Mouse (Mus musculus) lung, postnatal 0 days (tissue): ENCODE data around the gene Cap2. TPM values are rescaled to one million over a fixed set of nuclear protein-coding genes. Genes with fewer than 3 reads are reported as not detected.
A peak's percentile ranks its signal among the peaks of the same experiment; 100 is the strongest.

ENCODE experiments used
- ATAC-seq: fragments of 200-750 bp; cut with Nextera tagmentation; 2 replicates; pipeline ENCODE4 v1.8.0; 2017; ENCODE audit warnings: moderate library complexity
- DNase-seq: peaks from one replicate; pipeline ENCODE4 v3.0.0-alpha.2; 2016; ENCODE audit warnings: low spot score
- H3K27ac ChIP-seq: fragments of 300-500 bp; sonication (generic); 2 replicates; pipeline ENCODE4 v1.5.1; 2014; ENCODE audit warnings: antibody characterized with exemption, mild to moderate bottlenecking, low read length, mixed read lengths
- H3K27me3 ChIP-seq: fragments of 300-500 bp; sonication (generic); replicated peaks from 2 replicates; pipeline ENCODE4 v1.6.1; 2014; ENCODE audit warnings: low read length, mixed read lengths; ENCODE audit not compliant: insufficient read depth
- H3K36me3 ChIP-seq: fragments of 300-500 bp; sonication (generic); 2 replicates; pipeline ENCODE4 v1.6.1; 2014; ENCODE audit warnings: low read length, mixed read lengths; ENCODE audit not compliant: insufficient read depth
- H3K4me1 ChIP-seq: fragments of 300-500 bp; sonication (generic); 2 replicates; pipeline ENCODE4 v1.6.1; 2014; ENCODE audit warnings: antibody characterized with exemption, low read depth, low read length, mixed read lengths; ENCODE audit not compliant: insufficient read depth
- H3K4me2 ChIP-seq: fragments of 300-500 bp; sonication (generic); replicated peaks from 2 replicates; pipeline ENCODE4 v1.6.1; 2014; ENCODE audit warnings: low read depth, mild to moderate bottlenecking, low read length, moderate library complexity, mixed read lengths
- H3K4me3 ChIP-seq: fragments of 300-500 bp; sonication (generic); 2 replicates; pipeline ENCODE4 v1.5.1; 2014; ENCODE audit warnings: low read depth, low read length
- H3K9ac ChIP-seq: fragments of 300-500 bp; sonication (generic); replicated peaks from 2 replicates; pipeline ENCODE4 v1.6.1; 2014; ENCODE audit warnings: low read depth, mild to moderate bottlenecking
- H3K9me3 ChIP-seq: fragments of 300-500 bp; sonication (generic); 2 replicates; pipeline ENCODE4 v1.6.1; 2016; ENCODE audit warnings: low read length, mixed read lengths
- CTCF ChIP-seq: IDR thresholded peaks from 2 replicates; pipeline ENCODE4 v1.5.1; 2016; ENCODE audit warnings: antibody characterized with exemption, mild to moderate bottlenecking
- EP300 ChIP-seq: IDR thresholded peaks from 2 replicates; pipeline ENCODE4 v1.6.1; 2016; ENCODE audit warnings: antibody characterized with exemption, mild to moderate bottlenecking, control low read depth
- WGBS: fragments of 180-500 bp; shearing (Covaris S2); extraction: QIAGEN DNeasy Blood & Tissue Kit; methylation state at CpG from one replicate; pipeline ENCODE4 v1.1.7; 2014; 5-methylcytosine and 5-hydroxymethylcytosine counted together
- polyA plus RNA-seq: library from polyadenylated mRNA; unstranded; fragments of >200 nt; fragmentation: Nextera tagmentation; extraction: Ambion mirVana; gene quantifications from 2 replicates; pipeline ENCODE4 v1.2.1, GENCODE M21; 2015

The Cap2 gene
- polyA plus RNA-seq, 1 experiment from 2014 or later: 5.8 TPM

- H3K27ac ChIP-seq: no peak overlapping the region
- no peak overlapping the region for H3K9ac ChIP-seq
- no peak for TF ChIP-seq EP300
- TF ChIP-seq CTCF: no peak
- H3K27me3 ChIP-seq: no peaks in the 10 kb centered on the region
- no peak for DNase-seq
- no peak for ATAC-seq
- no peak overlapping the region for H3K4me2 ChIP-seq
- H3K36me3 ChIP-seq: no peaks in the 10 kb centered on the region
- H3K4me1 ChIP-seq: no peaks in the 10 kb centered on the region
- 76% methylated on average over 7 of the region's 7 CpGs for WGBS
- H3K9me3 ChIP-seq: no peaks in the 10 kb centered on the region
- no peak overlapping the region for H3K4me3 ChIP-seq
Measured at GRCm38 (mm10) chr13:46584860-46585259, 83.2 kb downstream of the Cap2 start.

DNA sequence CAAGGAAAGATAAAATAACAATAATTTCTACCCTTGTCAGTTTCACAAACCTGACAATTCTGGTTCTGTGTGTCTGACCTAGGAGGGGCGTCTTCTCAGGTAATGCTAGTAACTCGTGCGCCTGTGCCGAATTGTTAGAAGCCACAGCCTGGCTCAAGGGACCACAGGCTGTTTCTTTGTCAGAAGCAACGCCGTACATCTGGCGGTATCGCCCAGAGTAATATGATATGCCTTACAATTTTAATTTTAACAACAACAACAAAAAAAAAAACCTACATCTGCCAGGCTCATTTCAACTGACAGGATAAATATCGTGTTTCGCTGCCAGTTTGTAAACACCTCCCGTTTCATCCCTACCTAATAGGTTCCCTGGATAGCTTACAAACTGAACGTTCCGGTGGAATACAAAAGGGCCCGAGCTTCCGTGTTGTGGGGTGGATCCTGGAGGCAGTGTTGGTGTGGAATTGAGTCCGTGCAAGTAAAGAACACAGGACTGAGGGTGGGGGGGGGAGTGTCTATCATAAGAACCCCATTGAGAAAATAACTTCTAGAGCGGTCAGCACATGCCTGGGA, 86.2 kb downstream of the Cap2 start:
- Histone ChIP-seq H3K4me2 (no peak overlapping the region), H3K4me1 (no peaks in the 10 kb centered on the region), H3K9ac (no peak overlapping the region), H3K27me3 (no peaks in the 10 kb centered on the region), H3K27ac (no peak overlapping the region), H3K4me3 (no peak overlapping the region), H3K9me3 (no peaks in the 10 kb centered on the region), H3K36me3 (no peaks in the 10 kb centered on the region)
- ATAC-seq (no peak), DNase-seq (no peak)
- no peak for TF ChIP-seq EP300
- no peak for TF ChIP-seq CTCF
- WGBS: 84% methylated on average over 17 of the region's 17 CpGs

DNA sequence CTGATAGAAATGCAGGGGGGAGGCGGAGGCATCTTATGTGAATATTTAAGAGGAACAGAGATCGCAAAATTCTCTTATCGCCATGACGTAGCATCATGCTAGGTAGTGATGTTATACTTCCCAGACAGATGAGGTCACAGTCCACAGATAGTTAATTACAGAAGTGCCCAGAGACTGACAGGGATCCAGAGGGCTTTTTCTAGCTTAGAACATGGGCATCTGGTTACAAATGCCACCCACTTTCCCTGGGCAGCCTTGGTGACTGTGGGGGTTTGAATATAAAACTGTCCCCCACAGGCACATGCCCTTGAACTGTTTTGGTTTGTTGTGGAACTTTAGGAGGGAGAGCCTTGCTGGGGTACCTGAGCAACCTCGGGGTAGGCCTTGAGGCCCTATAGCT, 87.0 kb downstream of the Cap2 start:
- ATAC-seq: no peak
- 89% methylated on average over 5 of the region's 5 CpGs for WGBS

DNA sequence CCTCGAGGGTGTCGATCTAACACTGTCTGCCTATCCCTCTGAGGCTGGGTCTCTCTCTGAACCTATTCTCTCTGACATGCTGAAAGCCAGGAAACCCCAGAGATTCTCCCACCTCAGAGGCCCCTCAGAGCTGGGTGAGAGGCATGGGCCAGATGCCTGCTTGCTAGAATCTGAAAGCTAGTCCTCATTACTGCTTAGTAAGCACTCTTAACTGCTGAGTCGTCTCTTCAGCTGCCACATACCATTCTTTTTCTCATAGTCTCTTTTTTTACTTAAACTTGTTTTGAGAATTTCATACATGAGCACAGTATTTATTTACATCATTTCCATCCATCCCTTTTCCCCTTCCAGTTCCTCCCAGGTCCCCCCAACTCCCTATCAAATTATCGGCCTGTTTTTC, 89.2 kb downstream of the Cap2 start:
- Histone ChIP-seq H3K9me3 (no peaks in the 10 kb centered on the region), H3K4me3 (no peak overlapping the region), H3K9ac (no peak overlapping the region), H3K27me3 (no peaks in the 10 kb centered on the region), H3K4me1 (no peaks in the 10 kb centered on the region), H3K27ac (no peak overlapping the region), H3K36me3 (no peaks in the 10 kb centered on the region), H3K4me2 (no peak overlapping the region)
- ATAC-seq (no peak), DNase-seq (no peak)
- WGBS: 74% methylated on average over 4 of the region's 4 CpGs
- TF ChIP-seq EP300 (no peak), CTCF (no peak)

More for the DNA sequence above, 87.0 kb downstream of the Cap2 start:
- Histone ChIP-seq H3K9me3 (no peaks in the 10 kb centered on the region), H3K4me2 (no peak overlapping the region), H3K27me3 (no peaks in the 10 kb centered on the region), H3K4me1 (no peaks in the 10 kb centered on the region), H3K4me3 (no peak overlapping the region), H3K9ac (no peak overlapping the region), H3K27ac (no peak overlapping the region), H3K36me3 (no peaks in the 10 kb centered on the region)
- TF ChIP-seq EP300 (no peak), CTCF (no peak)
- no peak for DNase-seq

GRCm38 (mm10) chr13:46600694-46601093, 99.0 kb downstream of the Cap2 start:
- no peak for DNase-seq
- no peak for ATAC-seq
- H3K4me1 ChIP-seq: no peaks in the 10 kb centered on the region
- H3K27ac ChIP-seq: no peak overlapping the region
- H3K4me3 ChIP-seq: no peak overlapping the region
- TF ChIP-seq EP300: no peak
- TF ChIP-seq CTCF: no peak
- H3K36me3 ChIP-seq: no peaks in the 10 kb centered on the region
- H3K4me2 ChIP-seq: no peak overlapping the region
- H3K9ac ChIP-seq: no peak overlapping the region
- no peaks in the 10 kb centered on the region for H3K27me3 ChIP-seq
- WGBS: 77% methylated on average over 5 of the region's 5 CpGs
- no peaks in the 10 kb centered on the region for H3K9me3 ChIP-seq

- H3K4me3 ChIP-seq: no peak overlapping the region
- no peak for TF ChIP-seq EP300
- TF ChIP-seq CTCF: no peak
- ATAC-seq (no peak), DNase-seq (no peak)
- WGBS: 85% methylated on average over 2 of the region's 2 CpGs
- no peaks in the 10 kb centered on the region for H3K4me1 ChIP-seq
- no peak overlapping the region for H3K27ac ChIP-seq
- H3K9ac ChIP-seq: no peak overlapping the region
- no peaks in the 10 kb centered on the region for H3K36me3 ChIP-seq
- no peaks in the 10 kb centered on the region for H3K9me3 ChIP-seq
- H3K27me3 ChIP-seq: no peaks in the 10 kb centered on the region
- no peak overlapping the region for H3K4me2 ChIP-seq
Measured at GRCm38 (mm10) chr13:46601386-46601785, 99.7 kb downstream of the Cap2 start.

DNA sequence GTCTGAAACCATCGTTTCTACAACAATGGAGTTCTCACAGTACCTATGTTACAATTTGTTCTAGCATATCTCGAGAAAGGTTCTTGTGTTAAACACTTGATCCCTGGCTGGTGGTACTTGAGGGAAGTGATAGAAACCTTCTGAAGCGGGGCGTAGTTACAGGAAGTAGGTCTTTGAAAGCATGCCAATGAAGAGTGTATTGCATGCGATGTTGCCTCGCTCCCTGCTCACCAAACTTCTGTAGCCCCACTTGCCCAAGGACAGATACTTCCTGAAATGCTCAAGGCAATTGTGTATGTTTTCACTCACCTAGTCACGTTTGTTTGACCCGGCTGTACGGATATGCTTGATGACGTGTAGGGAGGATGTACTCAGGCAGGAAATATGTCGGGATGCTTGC, 101.0 kb downstream of the Cap2 start:
- Histone ChIP-seq H3K27me3 (no peaks in the 10 kb centered on the region), H3K27ac (peak overlapping the region; percentile 23; the same call in 1 of the 2 replicates), H3K4me1 (no peaks in the 10 kb centered on the region), H3K4me2 (peak overlapping the region; percentile 27; the same call in 1 of the 2 replicates), H3K36me3 (no peaks in the 10 kb centered on the region), H3K9ac (no peak overlapping the region), H3K9me3 (no peaks in the 10 kb centered on the region), H3K4me3 (no peak overlapping the region)
- DNase-seq (peak; percentile 70), ATAC-seq (peak; percentile 85)
- no peak for TF ChIP-seq CTCF
- peak; percentile 82; the same call in 1 of the 2 replicates for TF ChIP-seq EP300
- WGBS: 28% methylated on average over 11 of the region's 11 CpGs
